Mouse (Mus musculus) heart, postnatal 4 days (tissue): ENCODE measurements around the gene Alkbh3. TPM values are rescaled to one million over a fixed set of nuclear protein-coding genes. Genes with fewer than 3 reads are reported as not detected.

Experiments used
- DNase-seq: peaks from one replicate; pipeline ENCODE4 v3.0.0; 2021
- total RNA-seq, 2 experiments: library from RNA; stranded (reverse); gene quantifications; 2 replicates each; pipeline ENCODE4 v1.2.3; 2021

Alkbh3 gene
- total RNA-seq, 2 experiments from 2014 or later, result 72.4 to 82.2 TPM

DNA sequence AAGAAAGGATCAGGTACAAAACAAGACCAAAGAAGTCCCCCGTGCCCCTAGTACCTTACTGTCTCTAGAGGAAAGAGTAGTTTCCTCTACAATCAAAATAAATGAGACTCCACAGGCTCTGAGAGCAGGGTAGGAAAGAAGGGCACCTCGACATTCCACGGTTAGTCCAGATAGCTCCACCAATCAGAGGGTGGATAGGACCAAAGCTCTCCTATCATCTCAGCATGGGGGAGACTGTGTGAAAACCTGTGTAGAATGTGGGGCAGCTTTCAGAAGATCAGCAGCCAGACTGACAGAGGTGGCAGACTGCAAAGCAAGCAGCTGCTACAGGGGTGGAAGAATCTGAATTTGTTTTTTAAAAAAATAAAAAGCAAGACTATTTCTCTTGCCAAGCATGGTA is 17.8 kb downstream of the Alkbh3 start:
- no peak for DNase-seq

DNA sequence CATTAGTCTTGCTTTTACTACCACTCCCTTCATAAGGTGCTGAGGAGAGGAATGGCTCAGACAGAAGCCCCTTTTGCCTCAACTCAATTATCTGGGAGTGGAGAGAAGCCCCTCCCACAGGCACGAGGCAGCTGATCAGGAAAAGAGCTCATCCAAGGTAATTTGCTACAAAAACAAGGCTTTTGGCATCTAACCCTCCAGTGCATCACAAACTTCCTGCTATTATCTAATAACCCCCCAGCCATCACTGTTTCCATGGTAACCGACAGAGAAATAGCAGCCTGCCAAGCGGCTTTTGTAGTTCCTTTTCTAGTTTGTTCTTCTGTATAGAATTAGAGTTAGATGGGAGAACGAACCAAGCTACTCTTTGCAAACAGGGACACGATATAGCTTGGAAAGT is 18.3 kb downstream of the Alkbh3 start:
- peak; percentile 45 for DNase-seq

DNA sequence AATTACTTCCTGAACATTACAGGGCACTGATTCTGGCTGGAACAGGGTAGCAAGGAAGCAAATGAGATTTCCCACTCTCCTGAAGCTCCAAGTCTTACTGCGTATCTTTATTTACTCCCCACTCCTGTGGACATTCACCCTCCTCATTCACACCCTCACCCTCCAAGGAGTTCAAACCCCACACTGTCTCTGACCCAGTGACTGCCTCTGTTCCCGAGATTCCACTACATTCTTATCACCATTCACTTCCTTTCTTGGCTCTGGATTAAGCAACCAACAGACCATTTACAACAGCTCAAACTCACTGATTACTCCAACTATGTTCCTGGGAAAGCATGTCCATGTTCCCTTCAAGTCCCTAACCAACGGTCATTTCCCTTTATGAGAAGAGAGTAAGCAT is 19.3 kb downstream of the Alkbh3 start:
- DNase-seq, result no peak

DNA sequence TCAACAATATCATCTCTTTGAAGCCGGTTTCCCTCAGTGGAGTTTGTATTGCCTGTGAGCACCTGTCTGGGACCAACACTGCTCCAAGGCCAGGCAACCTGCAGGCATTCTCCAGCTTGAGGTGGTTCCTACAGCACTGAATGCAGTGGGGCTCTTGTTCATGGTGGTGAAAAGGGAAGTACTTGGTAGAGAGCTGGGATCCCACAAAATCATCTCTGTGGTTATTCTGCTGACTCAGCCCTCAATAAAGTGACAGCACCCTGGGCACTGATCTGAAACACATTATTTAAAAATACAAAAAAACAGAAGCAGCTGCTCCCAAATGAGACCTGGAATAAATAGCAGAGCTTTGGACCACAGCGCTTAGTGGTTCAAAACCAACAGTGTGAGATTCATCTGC is 22.2 kb downstream of the Alkbh3 start:
- DNase-seq, result no peak

DNA sequence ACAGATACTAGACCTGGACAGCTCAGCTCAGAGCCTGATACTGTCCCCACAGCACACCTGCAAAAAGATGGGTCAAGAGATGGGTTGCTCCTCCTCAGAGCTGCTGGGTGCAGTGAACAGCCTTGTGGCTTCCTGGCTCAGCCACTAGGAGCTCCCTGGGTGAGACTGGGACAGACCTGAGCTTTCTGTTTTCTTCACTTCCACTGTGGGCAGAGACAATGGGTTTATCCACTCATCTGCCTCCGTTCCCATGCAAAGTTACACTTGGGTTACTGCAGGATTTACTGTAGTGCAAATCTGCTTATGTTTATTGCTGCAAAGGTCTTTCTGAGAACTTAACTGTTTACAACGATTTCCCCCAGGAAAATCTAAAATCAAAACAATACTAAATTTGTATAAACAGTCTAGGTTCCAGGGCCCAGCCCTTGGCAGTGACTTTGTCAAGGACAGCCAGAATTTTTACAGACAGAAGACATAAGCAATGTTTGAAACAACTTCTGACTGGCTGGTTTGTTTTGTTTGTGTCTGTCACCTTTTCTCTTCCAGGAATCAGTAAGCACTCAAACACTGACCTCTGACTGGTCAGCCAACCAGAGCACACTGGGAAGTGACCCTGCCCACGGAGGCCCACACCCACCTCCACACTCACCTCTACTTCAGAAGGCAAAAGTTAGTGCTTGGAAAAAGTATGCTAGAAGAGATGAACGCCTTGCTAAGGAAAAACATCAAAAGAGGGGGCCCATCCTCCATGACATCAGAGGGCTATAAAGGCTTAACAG is 28.0 kb downstream of the Alkbh3 start:
- no peak for DNase-seq

DNA sequence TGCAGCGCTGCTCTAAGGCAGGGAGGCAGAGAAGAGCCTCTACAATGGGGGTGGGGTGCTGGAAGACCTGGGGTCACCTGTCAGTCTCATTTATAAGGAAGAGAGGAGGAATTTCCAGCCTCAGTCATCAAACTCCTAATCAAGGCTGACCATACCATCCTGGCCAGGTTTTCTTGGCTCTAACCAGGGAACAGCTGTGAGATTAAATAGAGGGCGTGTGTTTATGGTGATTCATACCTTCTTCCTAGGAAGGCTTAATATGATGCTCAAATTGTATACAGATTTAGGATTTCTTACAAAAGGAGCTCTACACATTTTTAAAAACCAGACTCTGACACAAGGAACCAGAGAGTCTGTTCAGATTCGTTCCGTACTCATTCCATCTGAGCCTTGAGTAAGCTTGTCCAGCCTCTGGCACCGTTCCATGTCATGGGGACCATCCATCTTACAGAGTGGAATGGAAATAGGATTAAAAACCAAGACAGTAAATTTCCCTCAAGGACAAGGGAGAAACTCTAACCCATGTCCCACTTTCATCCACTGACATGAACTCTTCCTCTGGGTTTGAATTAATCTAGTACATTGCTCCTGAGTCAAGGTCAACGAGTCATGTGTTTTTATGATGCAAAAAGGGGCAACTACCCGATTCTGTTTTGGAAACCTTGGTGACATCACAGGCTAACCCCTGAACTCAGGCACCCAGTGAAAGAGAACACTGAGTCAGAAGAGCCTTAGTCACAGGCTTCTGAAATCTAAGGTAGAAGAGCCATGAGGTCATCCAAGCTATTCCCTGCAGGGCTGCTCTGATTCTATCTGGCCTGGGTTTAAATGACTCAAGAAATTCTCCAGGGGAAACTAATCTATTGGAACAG is 31.1 kb downstream of the Alkbh3 start:
- DNase-seq, result no peak

DNA sequence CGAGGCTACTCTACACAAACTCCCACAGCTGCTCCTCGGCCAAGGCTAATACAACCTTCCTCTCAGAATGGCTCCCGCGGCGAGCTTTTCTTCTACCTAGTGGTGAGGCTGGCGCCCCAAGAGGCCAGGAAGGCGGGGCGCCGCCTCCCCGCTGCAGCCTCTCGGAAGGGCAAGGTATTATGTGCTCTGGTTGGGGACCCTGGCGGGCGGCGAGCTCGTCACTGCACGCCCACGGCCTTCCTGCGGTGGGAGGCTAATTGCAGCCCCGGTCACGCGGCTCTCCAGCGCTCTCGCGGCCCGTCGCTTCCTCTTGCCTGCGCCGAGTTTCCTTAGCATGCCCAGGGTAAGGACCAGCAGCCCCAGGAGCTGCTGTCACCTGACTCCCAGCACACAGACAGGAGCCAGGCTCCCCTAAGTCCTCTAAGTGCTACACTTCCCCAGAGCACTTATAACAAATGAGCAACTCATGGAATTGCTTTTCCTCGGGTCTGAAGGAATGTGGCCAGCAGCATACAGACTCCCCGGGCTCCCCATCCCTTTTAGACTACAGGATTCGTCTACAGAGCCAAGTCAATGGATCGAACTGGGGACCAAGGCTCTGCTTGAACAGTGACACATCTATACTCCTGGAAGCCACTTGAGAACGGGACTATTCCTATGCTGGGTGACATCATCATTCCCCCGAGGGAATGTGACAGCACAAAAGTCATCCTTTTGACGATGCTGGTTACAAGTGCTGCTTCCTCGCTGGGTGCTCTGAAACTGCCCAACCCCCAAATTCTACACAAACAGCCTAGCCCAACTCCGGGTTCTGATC is 34.0 kb downstream of the Alkbh3 start:
- peak; percentile 67 for DNase-seq

DNA sequence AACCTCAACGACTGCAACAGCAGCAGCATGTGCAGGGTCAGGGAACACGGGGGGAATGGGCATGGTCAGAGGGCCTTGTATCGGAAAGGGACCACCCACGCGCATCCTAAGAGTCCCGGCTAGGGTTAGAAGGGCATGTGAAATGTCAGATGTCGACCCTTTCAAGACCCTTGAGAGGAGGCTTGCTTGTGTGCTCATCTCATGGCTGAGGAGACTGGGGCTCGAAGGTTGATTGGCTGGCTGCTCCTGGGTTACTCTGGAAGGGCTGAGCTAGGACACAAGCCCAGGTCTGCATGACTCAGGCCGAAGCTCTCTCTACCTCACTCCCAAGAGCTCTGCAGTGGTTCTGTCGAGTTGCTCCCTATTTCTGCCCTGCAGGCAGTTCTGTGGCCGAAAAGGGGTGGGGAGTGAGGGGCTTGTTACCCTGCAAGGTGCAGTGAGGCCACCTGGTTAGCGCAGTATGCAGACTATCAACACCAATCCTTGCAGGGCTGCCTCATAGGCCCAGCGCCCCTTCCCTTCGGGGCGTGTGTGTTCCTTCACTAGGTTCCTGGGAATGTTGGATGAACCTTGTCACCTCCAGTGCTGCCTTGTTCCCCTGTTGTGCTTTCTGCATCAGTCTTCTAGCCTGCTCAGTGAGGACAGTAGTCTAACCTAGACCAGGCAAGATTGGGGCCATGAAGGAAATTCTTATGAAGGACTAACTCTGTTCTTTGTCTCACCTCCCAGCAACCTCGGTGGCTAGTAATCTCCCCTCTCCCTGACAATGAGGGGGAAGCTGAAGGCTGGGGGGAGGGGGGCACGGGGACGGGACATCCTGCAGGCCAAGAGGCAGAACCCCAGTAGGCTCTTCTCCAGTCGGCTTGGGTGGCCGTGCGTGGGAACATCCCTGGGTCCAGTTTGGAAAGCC is 34.8 kb downstream of the Alkbh3 start:
- no peak for DNase-seq

DNA sequence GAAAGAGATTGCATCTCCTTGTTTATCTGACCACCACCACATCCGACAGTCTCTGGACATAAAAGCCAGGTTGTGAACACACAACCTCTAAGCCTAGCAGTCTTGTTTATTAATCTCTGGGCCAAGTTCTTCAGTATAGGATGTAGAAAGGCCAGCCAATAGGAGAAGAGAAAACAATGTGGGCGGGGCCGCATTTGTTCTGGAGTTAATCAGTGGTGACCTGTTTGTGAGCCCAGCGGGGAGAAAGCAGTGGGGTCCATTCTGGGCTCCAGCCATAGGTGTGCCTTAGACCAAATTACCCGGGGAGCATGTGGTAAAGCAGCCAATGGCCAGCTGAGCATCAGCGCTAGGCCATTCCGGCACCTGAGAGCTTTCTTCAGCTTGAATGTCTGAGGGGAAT is 35.6 kb downstream of the Alkbh3 start:
- no peak for DNase-seq

DNA sequence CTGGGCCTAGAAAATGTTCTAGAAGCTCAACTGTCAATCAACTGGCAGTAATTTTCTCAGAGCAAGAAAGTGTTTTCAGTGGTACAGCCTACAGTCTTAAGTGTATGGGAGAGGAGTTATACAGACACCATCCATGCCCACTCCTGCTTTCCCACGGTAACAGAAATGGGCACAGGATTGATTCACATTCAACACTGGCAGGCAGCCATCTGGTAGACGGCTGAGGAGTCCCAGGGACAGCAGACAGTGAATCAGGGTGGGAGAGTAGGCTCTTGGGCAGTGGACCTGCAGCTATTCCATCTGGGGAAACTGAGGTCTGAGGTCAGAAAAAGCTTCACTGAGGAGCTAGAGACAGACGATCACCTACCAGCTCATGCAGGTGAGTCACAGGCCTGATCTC is 39.0 kb downstream of the Alkbh3 start:
- DNase-seq, result no peak

DNA sequence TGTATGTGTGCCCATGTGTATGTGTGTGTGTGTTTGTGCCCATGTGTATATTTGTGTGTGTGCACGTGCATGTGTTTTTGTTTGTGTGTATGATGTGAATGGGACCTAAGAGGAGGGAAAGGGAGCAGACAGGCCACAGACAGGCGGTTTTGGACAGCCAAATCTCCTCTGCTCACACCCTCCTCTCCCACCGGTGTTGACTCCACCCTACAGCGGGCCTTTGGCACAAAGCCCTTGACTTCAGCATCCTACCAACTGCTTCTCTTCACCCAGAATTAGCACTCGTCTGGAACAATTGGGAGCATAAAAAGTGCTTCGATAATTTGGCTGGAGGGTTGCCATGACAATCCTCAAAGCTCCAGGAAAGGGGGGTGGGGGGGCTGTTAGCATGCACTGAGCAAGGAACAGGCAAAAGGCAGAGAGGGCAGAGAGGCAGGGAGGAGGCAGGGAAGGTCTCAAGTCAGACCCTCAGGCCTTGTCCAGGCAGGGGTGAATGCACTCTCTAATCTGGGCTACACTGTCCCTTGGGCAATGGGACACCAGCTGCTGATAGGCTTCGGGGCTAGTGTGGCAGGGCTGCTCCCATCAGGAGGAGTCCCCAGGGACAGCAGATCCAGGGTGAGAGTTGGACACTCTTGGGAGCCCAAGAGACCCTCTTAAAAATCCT is 46.0 kb downstream of the Alkbh3 start:
- DNase-seq, result peak; percentile 37

DNA sequence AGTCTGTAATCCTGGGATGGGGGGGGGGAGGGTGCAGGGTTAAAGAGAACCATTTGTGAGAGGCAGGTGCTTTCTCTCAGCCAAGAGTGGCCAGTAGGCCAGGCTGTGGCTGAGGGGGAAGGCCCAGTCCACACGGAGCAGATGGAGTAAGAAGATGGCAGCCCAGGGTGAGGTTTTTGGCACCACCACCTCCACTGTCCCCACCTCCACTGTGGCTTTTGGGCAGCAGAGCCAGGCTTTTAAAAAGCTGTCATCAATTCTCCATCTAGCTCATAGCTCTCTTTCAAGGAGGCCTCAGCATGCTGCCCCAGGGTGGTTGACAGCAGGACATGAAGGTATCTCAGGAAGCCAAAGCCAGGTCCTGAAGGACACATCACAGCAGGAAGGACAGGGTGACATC is 46.8 kb downstream of the Alkbh3 start:
- DNase-seq, result no peak

DNA sequence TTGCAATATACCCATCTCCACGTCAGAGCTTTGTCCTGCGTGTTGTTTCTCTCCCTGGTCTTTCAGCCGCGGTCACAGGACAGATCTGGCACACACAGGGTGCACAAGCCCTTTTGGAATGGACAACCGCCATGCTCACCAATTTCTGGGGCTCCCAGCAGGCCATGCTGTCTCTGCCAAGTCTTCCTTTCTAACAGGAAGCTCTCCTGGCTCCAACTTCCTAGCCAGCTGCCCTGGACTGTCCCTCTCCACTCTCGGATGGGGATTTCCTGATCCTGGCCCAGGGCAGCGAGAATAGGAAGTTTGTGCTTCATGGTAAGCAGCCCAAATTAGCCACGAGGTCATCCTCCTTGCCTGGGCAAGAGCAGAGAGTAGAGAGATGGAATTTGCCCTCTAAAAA is 48.9 kb downstream of the Alkbh3 start:
- DNase-seq, result peak; percentile 44

DNA sequence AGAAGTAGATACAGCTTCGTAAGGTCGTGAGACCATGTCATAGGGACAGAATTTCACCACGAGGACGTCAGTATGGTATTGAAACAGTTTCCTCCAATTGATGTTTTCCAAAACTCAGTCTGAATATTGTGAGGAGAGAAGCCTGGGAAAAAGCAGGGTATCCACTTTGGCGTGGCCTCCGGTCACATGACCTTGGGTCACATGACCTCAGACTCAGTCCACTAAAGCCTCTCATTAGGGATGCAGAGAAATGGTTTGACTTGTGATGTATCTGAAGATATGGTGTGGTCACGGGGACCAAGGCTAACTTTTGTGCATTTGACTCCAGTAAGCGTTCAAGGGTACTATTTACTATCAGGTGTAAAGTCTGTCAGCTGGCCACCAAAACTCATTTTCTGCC is 51.3 kb downstream of the Alkbh3 start:
- no peak for DNase-seq

DNA sequence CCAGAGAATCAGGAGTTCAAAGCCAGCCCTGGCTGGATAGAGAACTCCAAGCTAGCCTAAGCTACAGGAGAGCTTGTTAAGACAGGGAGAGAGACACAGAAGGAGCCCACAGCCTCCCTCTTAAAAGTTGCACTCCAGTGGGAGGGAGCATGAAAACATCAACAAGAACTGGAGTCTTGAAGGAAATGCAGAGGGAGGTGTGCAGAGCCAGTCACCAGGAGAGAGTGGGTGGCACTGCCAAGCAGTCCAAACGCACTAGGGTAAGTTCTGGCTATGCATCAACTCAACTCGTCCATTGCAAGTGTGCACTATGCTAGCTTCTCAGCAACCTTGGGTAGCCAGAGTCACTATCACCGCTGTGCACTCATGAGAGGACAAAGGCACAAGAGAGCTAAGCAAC is 52.4 kb downstream of the Alkbh3 start:
- no peak for DNase-seq

DNA sequence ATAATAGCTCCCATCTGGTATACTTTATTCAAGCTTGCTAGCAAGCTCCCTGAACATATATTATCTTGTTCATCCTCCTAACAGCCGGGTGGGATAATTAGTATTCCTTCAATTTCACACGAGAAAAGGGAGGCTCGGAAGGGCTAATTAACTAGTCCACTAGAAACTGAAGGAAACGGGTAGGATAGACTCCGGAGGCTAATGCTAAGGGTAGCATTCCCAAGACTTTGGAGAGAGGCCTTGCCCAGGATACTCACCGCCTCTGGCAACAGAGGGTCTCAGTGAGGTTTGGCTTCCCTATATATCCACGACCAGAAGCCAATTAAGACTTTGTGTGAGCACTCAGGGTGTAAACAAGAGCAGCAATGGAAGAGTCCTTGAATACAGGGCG is 52.8 kb downstream of the Alkbh3 start:
- no peak for DNase-seq

DNA sequence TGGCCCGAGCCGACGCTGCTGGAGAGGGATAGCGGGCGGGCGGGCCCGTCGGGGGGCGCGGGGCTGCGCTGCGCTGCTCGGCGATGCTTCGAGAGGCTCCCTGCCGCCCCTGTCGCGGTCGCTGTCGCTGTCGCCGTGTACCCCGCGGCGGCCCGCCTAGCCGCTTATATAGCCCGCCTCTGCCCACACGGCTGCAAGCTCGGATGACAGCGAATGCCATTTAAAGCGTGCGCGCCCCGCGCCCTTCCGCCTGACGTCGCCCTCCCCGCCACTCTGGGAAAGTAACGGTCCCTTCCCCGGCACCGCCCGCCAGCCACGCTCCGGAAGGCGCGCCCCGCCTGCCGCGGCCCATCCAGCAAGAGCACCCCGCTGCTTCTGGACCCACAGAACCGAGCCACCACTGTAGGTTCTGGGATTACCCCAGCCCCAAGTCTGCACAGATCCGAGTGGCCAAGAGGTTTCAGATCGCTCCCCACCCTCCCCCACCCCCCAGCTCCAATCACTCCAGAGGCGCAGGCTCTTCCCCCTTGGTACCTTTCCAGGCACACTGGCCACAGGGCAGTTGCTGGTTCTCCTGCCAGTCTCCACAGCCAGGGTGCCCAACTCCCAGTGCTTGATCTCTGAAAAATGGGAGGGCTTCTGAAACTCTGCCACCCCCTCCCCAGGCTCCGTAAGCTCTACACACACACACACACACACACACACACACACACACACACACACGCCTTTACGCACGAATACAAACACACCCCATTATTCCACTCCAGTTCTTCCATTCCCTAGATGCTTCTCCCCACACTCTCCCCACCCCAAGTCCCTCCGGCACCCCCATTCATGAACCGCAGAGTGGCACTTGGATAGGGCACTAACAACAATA is 53.5 kb downstream of the Alkbh3 start, which contains the start of gene Gm13889:
Gene Gm13889 (minus strand): TSS at position 294 of the 877 bp plus-strand sequence.
- peak; percentile 82 for DNase-seq

DNA sequence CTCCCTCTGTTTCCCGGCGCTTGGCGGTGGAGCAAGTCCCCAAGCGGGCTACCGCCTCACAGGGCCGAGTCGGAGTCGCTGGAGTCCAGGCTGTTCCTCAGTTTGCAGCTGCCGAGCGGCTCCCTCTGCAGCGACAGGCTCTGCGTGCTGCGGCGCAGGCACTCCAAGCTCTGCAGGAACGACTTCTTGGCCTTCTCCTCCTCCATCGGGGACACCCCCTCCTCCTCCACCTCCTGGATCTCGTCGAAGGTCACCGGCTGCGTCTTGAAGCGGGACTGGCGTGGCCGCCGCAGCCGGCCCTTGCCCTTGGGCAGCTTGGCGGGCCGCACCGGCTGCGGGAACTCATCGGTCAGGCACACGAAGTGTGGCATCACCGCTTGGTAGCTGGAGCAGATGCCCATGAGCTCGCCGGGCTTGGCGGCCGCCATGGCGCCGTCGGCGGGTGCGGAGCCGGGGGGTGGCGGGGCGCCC is 54.2 kb downstream of the Alkbh3 start:
- peak; percentile 62 for DNase-seq

DNA sequence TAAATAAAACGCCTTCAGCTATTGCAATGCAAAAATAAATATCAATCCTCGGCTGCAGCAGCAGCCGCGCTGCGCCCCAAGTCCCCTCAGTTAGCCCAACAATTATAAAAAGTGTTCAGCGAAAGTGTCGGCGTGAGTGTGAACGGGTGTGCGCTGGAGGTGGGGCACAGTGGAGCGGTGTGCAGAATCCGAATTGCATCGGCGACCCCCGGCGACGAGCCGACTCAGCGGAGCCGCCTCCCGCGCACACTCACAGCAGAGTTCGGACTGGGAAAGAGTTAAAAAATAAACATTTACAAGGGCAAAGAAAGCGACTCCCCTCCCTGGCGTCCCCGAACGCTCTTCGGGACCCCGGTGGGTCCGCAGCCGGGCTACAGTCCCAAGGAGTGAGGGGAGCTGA is 54.7 kb downstream of the Alkbh3 start:
- DNase-seq, result no peak
